In the genomic region with DNA sequence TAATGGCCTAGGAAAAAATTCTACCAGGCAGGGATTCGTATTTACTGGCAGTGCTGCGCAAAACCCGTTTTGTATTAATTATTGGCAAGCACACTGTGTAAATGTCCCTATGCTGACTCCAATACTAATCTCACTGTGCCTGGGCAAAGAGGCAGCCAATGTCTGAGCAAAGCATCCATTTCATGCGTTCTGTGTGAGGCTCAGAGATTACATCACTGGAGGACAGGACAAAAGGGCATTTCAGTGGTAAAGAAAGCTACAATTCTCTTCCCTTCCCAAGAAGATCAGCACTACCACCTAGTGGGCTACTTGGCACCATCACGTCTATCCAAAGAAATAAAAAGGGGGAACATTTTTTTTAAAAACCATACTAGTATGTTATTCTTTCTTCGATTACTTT, we compare ENCODE assay signal across 8 mouse cellular contexts.
DNase-seq lines count a peak whose midpoint lies in the region; ATAC-seq and TF ChIP-seq lines count a peak whose summit lies in the region.

No protein-coding gene starts in this region.

- no peaks in the 10 kb centered on the region for H3K4me1 ChIP-seq in CH12.LX (ENCODE audit: control insufficient read depth in 1 of 2, insufficient read depth in 2 of 2)
- peaks cover 2% of the 10 kb centered on the region; the same call in 1 of the 2 replicates for H3K4me1 ChIP-seq in stomach, postnatal 0 days (replicated peaks; ENCODE audit: control insufficient read depth, insufficient read depth)

- TF ChIP-seq EP300 in CH12.LX (IDR thresholded peaks at IDR 0.05; ENCODE audit: low read length): no peak
- TF ChIP-seq EP300 in stomach, postnatal 0 days (optimal IDR thresholded peaks at IDR 0.05): no peak

- no peaks in the 10 kb centered on the region for H3K27me3 ChIP-seq in CH12.LX (replicated peaks)
- H3K27me3 ChIP-seq in stomach, postnatal 0 days (ENCODE audit: control insufficient read depth, insufficient read depth, low read length): no peaks in the 10 kb centered on the region

- H3K4me3 ChIP-seq in CH12.LX (replicated peaks in 1 of 3; ENCODE audit: low read depth in 2 of 3, low read length in 2 of 3, poor library complexity in 1 of 3): no peak overlapping the region
- H3K4me3 ChIP-seq in stomach, postnatal 0 days (ENCODE audit: low read depth, low read length): no peak overlapping the region

- 56% methylated on average over 6 of the region's 6 CpGs for WGBS in stomach, postnatal 0 days

- no peak overlapping the region for H3K9ac ChIP-seq in CH12.LX (ENCODE audit: insufficient read depth, low read depth)
- H3K9ac ChIP-seq in stomach, postnatal 0 days (ENCODE audit: low read length): no peak overlapping the region

- H3K36me3 ChIP-seq in CH12.LX (replicated peaks in 1 of 2; ENCODE audit: control insufficient read depth in 1 of 2, insufficient read depth in 1 of 2, low read length in 1 of 2): no peaks in the 10 kb centered on the region
- no peaks in the 10 kb centered on the region for H3K36me3 ChIP-seq in stomach, postnatal 0 days (ENCODE audit: control insufficient read depth, insufficient read depth, low read length)

- DNase-seq in cerebellum, adult 11 months: peak; percentile 3
- peak; percentile 10 for DNase-seq in CH12.LX (ENCODE audit: extremely low read depth)
- DNase-seq in fibroblast of lung, adult 2 months (ENCODE audit: low read depth): peak; percentile 16
- peak; percentile 23 to 26 for DNase-seq in layer of hippocampus, postnatal 10 days (ENCODE audit: low spot score in 2 of 2)
- DNase-seq in stomach, postnatal 0 days (ENCODE audit: low spot score): no peak
- no peak for DNase-seq in gastrocnemius, adult 18-20 months (ENCODE audit: low spot score)

- H3K4me2 ChIP-seq in CH12.LX (ENCODE audit: insufficient read depth, low read depth, poor library complexity, severe bottlenecking): no peak overlapping the region
- H3K4me2 ChIP-seq in stomach, postnatal 0 days (replicated peaks; ENCODE audit: low read depth): no peak overlapping the region

- no peak for TF ChIP-seq POLR2A in CH12.LX (IDR thresholded peaks at IDR 0.05; ENCODE audit: low read depth, low read length)

- TF ChIP-seq CTCF in CH12.LX (conservative IDR thresholded peaks at IDR 0.05 in 1 of 2, IDR thresholded peaks at IDR 0.05 in 1 of 2; ENCODE audit: low read depth in 2 of 2, low read length in 2 of 2): peak in 1 of 2 experiments; percentile 52; a peak in 2 of 4 replicates
- peak; percentile 62 for TF ChIP-seq CTCF in stomach, postnatal 0 days (IDR thresholded peaks at IDR 0.05; ENCODE audit: low read depth)

- no peak overlapping the region for H3K27ac ChIP-seq in CH12.LX (ENCODE audit: insufficient read depth, low read depth)
- no peak overlapping the region for H3K27ac ChIP-seq in stomach, postnatal 0 days (replicated peaks)

- TF ChIP-seq RAD21 in CH12.LX (IDR thresholded peaks at IDR 0.05; ENCODE audit: low read depth, low read length): peak; percentile 53

- in situ Hi-C loops in CH12.LX (cut with MboI; ENCODE audit: low pct_ligation_motif_present, low pct_unique_long_range_greater_than_20kb, low sequenced_read_pairs): no loop called here

- no peaks in the 10 kb centered on the region for H3K79me2 ChIP-seq in CH12.LX (replicated peaks; ENCODE audit: control insufficient read depth, extremely low read depth, insufficient read depth, poor library complexity, severe bottlenecking)

- H3K9me3 ChIP-seq in CH12.LX (replicated peaks; ENCODE audit: low read length): no peaks in the 10 kb centered on the region
- no peaks in the 10 kb centered on the region for H3K9me3 ChIP-seq in stomach, postnatal 0 days (ENCODE audit: control insufficient read depth, low read length)

- no peak; the same call in 1 of the 2 replicates for ATAC-seq in cerebellum, adult (ENCODE audit: insufficient number of reproducible peaks, low FRiP score, low TSS enrichment)
- ATAC-seq in stomach, postnatal 0 days (ENCODE audit: low FRiP score, low TSS enrichment): no peak
- no peak for ATAC-seq in erythroid progenitor cell, adult 5-6 weeks (replicated peaks; ENCODE audit: low FRiP score, poor library complexity, severe bottlenecking)

- dilution Hi-C loops in CH12.LX (cut with MboI; ENCODE audit: extremely low pct_ligation_motif_present, extremely low pct_unique_long_range_greater_than_20kb, low sequenced_read_pairs): no loop called here

TF ChIP-seq in CH12.LX, 34 proteins besides CTCF, POLR2A, EP300 and RAD21:
- TF ChIP-seq CHD1 (IDR thresholded peaks at IDR 0.05; ENCODE audit: low read depth, low read length) (no peak), GABPA (IDR thresholded peaks at IDR 0.05; ENCODE audit: insufficient replicate concordance, low read depth, low read length) (no peak), MXI1 (IDR thresholded peaks at IDR 0.05; ENCODE audit: low read depth, low read length) (no peak), MAFK (IDR thresholded peaks at IDR 0.05; ENCODE audit: insufficient replicate concordance, low read length) (no peak), HCFC1 (IDR thresholded peaks at IDR 0.05; ENCODE audit: low read depth, low read length) (no peak), POLR2AphosphoS2 (IDR thresholded peaks at IDR 0.05; ENCODE audit: low read depth, low read length) (no peak), SMC3 (IDR thresholded peaks at IDR 0.05; ENCODE audit: low read depth, low read length) (0 out of 2 replicates have a peak, but pooled peaks have one; percentile 2), ZNF384 (IDR thresholded peaks at IDR 0.05; ENCODE audit: low read depth, low read length) (peak; percentile 52), SIN3A (IDR thresholded peaks at IDR 0.05; ENCODE audit: low read length) (no peak), MYC (IDR thresholded peaks at IDR 0.05; ENCODE audit: low read depth, low read length) (no peak)
TF ChIP-seq in CH12.LX: peak in this region for 2.

Comparison
In these comparisons a context has a peak if more than half of its experiments do, and no peak if none do; other contexts are left out.
1. DNase-seq: peak in cerebellum, adult 11 months (single experiment), CH12.LX (single experiment), fibroblast of lung, adult 2 months (single experiment) and layer of hippocampus, postnatal 10 days (2 of 2); none in stomach, postnatal 0 days (single experiment) and gastrocnemius, adult 18-20 months (single experiment).